Comparison of ENCODE assay signal across 19 mouse cellular contexts in the genomic region with DNA sequence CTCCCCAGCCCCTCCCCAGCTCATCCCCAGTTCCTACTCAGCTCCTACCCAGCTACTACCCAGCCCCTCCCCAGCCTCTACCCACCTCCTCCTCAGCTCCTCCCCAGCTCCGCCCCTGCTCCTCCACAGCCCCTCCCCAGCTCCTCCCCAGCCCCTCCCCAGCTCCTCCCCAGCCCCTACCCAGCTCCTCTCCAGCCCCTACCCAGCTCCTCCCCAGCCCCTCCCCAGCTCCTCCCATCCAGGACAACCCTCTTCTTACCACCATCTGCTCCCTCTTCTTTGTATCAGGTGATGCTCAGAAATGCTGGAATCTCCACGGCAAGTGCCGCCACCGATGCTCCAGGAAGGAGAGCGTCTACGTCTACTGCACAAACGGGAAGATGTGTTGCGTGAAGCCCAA. TPM values are rescaled to one million over a fixed set of nuclear protein-coding genes. Genes with fewer than 3 reads are reported as not detected.
DNase-seq lines count a peak whose midpoint lies in the region; ATAC-seq and TF ChIP-seq lines count a peak whose summit lies in the region.
"Had no signal": no experiment of that assay in that cellular context is flagged by ENCODE, and none has a peak within 500 bp of the region (broad histone marks: within the 10 kb centered on the region; RNA-seq: fewer than 3 reads in every experiment).

No protein-coding gene starts in this region.

- H3K4me3 ChIP-seq in heart, embryonic 12.5 days, result no peak overlapping the region
- no peak overlapping the region for H3K4me3 ChIP-seq in lung, embryonic 14.5 days (ENCODE audit: low read depth, low read length)
- no peak overlapping the region for H3K4me3 ChIP-seq in limb, embryonic 12.5 days (replicated peaks)
- H3K4me3 ChIP-seq: heart, embryonic 13.5 days; liver, embryonic 13.5 days; midbrain, embryonic 13.5 days; stomach, embryonic 15.5 days had no signal

- no peak for TF ChIP-seq CTCF in lung, embryonic 14.5 days (IDR thresholded peaks at IDR 0.05; ENCODE audit: low read depth)
- no peak for TF ChIP-seq CTCF in brain, embryonic 14.5 days (IDR thresholded peaks at IDR 0.05; ENCODE audit: borderline replicate concordance, extremely low read depth, insufficient read depth, insufficient read length)

- WGBS in heart, embryonic 12.5 days, result 38% methylated on average over 7 of the region's 8 CpGs
- WGBS in lung, embryonic 14.5 days, result 28% methylated on average over 8 of the region's 8 CpGs
- 20% methylated on average over 7 of the region's 8 CpGs for WGBS in limb, embryonic 12.5 days

- H3K9me3 ChIP-seq in heart, embryonic 12.5 days (replicated peaks), result 0 out of 2 replicates have a peak, but pooled peaks cover 4% of the 10 kb centered on the region
- H3K9me3 ChIP-seq in lung, embryonic 14.5 days (ENCODE audit: low read depth, low read length), result no peaks in the 10 kb centered on the region
- no peaks in the 10 kb centered on the region for H3K9me3 ChIP-seq in limb, embryonic 12.5 days
- H3K9me3 ChIP-seq: heart, embryonic 13.5 days; liver, embryonic 13.5 days; midbrain, embryonic 13.5 days; stomach, embryonic 15.5 days had no signal

- no peak overlapping the region for H3K9ac ChIP-seq in heart, embryonic 12.5 days
- H3K9ac ChIP-seq in lung, embryonic 14.5 days, result no peak overlapping the region
- H3K9ac ChIP-seq in limb, embryonic 12.5 days (replicated peaks), result no peak overlapping the region
- H3K9ac ChIP-seq: heart, embryonic 13.5 days; liver, embryonic 13.5 days; midbrain, embryonic 13.5 days; stomach, embryonic 15.5 days had no signal

- TF ChIP-seq POLR2A in brain, embryonic 14.5 days (IDR thresholded peaks at IDR 0.05; ENCODE audit: borderline replicate concordance, extremely low read depth, insufficient read depth, insufficient read length, poor library complexity, severe bottlenecking), result no peak

- H3K27me3 ChIP-seq in heart, embryonic 12.5 days (replicated peaks), result no peaks in the 10 kb centered on the region
- H3K27me3 ChIP-seq in lung, embryonic 14.5 days (ENCODE audit: insufficient read depth, low read length), result no peaks in the 10 kb centered on the region
- H3K27me3 ChIP-seq in limb, embryonic 12.5 days, result no peaks in the 10 kb centered on the region
- H3K27me3 ChIP-seq: heart, embryonic 13.5 days; liver, embryonic 13.5 days; midbrain, embryonic 13.5 days; Patski; stomach, embryonic 15.5 days had no signal

- no peak for DNase-seq in heart, adult 8-10 months (ENCODE audit: low spot score)
- no peak for DNase-seq in lung, embryonic 14.5 days
- DNase-seq in lung, postnatal 14 days, result no peak
- peak; percentile 44 for DNase-seq in brain, embryonic 14.5 days (ENCODE audit: low read depth)
- DNase-seq in frontal cortex, postnatal 14 days (ENCODE audit: low spot score in 2 of 2), result no peak
- DNase-seq: gastrocnemius, postnatal 10 days; kidney, postnatal 25 days; liver, embryonic 13.5 days; thymus, postnatal 25 days had no signal

- ATAC-seq in heart, embryonic 12.5 days (ENCODE audit: insufficient number of reproducible peaks, low FRiP score), result 0 out of 2 replicates have a peak, but pooled peaks have one; percentile 31
- ATAC-seq in lung, embryonic 14.5 days (ENCODE audit: insufficient read depth), result peak; percentile 32; the same call in 1 of the 2 replicates
- ATAC-seq in limb, embryonic 12.5 days (ENCODE audit: insufficient number of reproducible peaks, insufficient read depth, low FRiP score, low TSS enrichment, low read depth), result no peak
- ATAC-seq: midbrain, embryonic 13.5 days; Patski had no signal

- no peaks in the 10 kb centered on the region for H3K36me3 ChIP-seq in heart, embryonic 12.5 days
- H3K36me3 ChIP-seq in lung, embryonic 14.5 days (ENCODE audit: insufficient read depth), result no peaks in the 10 kb centered on the region
- H3K36me3 ChIP-seq in limb, embryonic 12.5 days, result no peaks in the 10 kb centered on the region
- H3K36me3 ChIP-seq: heart, embryonic 13.5 days; liver, embryonic 13.5 days; midbrain, embryonic 13.5 days; stomach, embryonic 15.5 days had no signal

- H3K27ac ChIP-seq in heart, embryonic 12.5 days (ENCODE audit: poor library complexity, severe bottlenecking), result no peak overlapping the region
- H3K27ac ChIP-seq in lung, embryonic 14.5 days (ENCODE audit: low read depth), result no peak overlapping the region
- no peak overlapping the region for H3K27ac ChIP-seq in limb, embryonic 12.5 days
- H3K27ac ChIP-seq: heart, embryonic 13.5 days; liver, embryonic 13.5 days; midbrain, embryonic 13.5 days; stomach, embryonic 15.5 days had no signal

- H3K4me1 ChIP-seq in heart, embryonic 12.5 days (replicated peaks), result peaks cover 8% of the 10 kb centered on the region
- H3K4me1 ChIP-seq in lung, embryonic 14.5 days (ENCODE audit: insufficient read depth), result no peaks in the 10 kb centered on the region
- H3K4me1 ChIP-seq in limb, embryonic 12.5 days (replicated peaks), result no peaks in the 10 kb centered on the region
- H3K4me1 ChIP-seq: heart, embryonic 13.5 days; liver, embryonic 13.5 days; midbrain, embryonic 13.5 days; stomach, embryonic 15.5 days had no signal

- no peak overlapping the region for H3K4me2 ChIP-seq in heart, embryonic 12.5 days
- no peak overlapping the region for H3K4me2 ChIP-seq in lung, embryonic 14.5 days
- H3K4me2 ChIP-seq in limb, embryonic 12.5 days, result 0 out of 2 replicates have a peak overlapping the region, but pooled peaks have one; percentile 9
- H3K4me2 ChIP-seq: heart, embryonic 13.5 days; liver, embryonic 13.5 days; midbrain, embryonic 13.5 days; stomach, embryonic 15.5 days had no signal

RNA-seq across cellular contexts. Expression of a gene that starts 8.1 kb away (rescaled TPM):
- polyA plus RNA-seq in heart, embryonic 12.5 days (2016; fragmentation: Nextera tagmentation; extraction: Ambion mirVana), result not detected in 2 replicates
- total RNA-seq in heart, adult 8-10 months (2022), result not detected
- not detected in 2 replicates for polyA plus RNA-seq in lung, embryonic 14.5 days (2014; fragmentation: Nextera tagmentation; extraction: Ambion mirVana)
- not detected in 2 replicates for polyA plus RNA-seq in brain, embryonic 14.5 days (2012; rRNA removed)
- polyA plus RNA-seq in limb, embryonic 12.5 days (2016; fragmentation: Nextera tagmentation; extraction: Ambion mirVana), result not detected in 2 replicates
- total RNA-seq: adrenal gland, adult 18-20 months; gastrocnemius, postnatal 10 days; hematopoietic stem cell, adult 5-6 weeks; left cerebral cortex, adult 8-10 months had no signal
- polyA plus RNA-seq: heart, embryonic 13.5 days; intestine, embryonic 14.5 days; liver, embryonic 13.5 days; midbrain, embryonic 13.5 days; Patski; stomach, embryonic 15.5 days had no signal

RNA-seq across cellular contexts. Expression of a gene that starts 10.7 kb away (rescaled TPM):
- not detected in 2 replicates for polyA plus RNA-seq in heart, embryonic 12.5 days (2016; fragmentation: Nextera tagmentation; extraction: Ambion mirVana)
- not detected for total RNA-seq in heart, adult 8-10 months (2022)
- polyA plus RNA-seq in lung, embryonic 14.5 days (2014; fragmentation: Nextera tagmentation; extraction: Ambion mirVana), result 0.86 and 1.5 TPM in 2 replicates
- not detected in 2 replicates for polyA plus RNA-seq in brain, embryonic 14.5 days (2012; rRNA removed)
- polyA plus RNA-seq in limb, embryonic 12.5 days (2016; fragmentation: Nextera tagmentation; extraction: Ambion mirVana), result not detected in 2 replicates
- total RNA-seq: hematopoietic stem cell, adult 5-6 weeks; left cerebral cortex, adult 8-10 months had no signal
- polyA plus RNA-seq: liver, embryonic 13.5 days; midbrain, embryonic 13.5 days; Patski had no signal

RNA-seq across cellular contexts. Expression of a gene that starts 13.0 kb away (rescaled TPM):
- not detected in 2 replicates for polyA plus RNA-seq in heart, embryonic 12.5 days (2016; fragmentation: Nextera tagmentation; extraction: Ambion mirVana)
- not detected for total RNA-seq in heart, adult 8-10 months (2022)
- not detected in 2 replicates for polyA plus RNA-seq in lung, embryonic 14.5 days (2014; fragmentation: Nextera tagmentation; extraction: Ambion mirVana)
- not detected in 2 replicates for polyA plus RNA-seq in brain, embryonic 14.5 days (2012; rRNA removed)
- polyA plus RNA-seq in limb, embryonic 12.5 days (2016; fragmentation: Nextera tagmentation; extraction: Ambion mirVana), result not detected in 2 replicates
- total RNA-seq: adrenal gland, adult 18-20 months; gastrocnemius, postnatal 10 days; hematopoietic stem cell, adult 5-6 weeks; left cerebral cortex, adult 8-10 months had no signal
- polyA plus RNA-seq: heart, embryonic 13.5 days; intestine, embryonic 14.5 days; liver, embryonic 13.5 days; midbrain, embryonic 13.5 days; Patski; stomach, embryonic 15.5 days had no signal

RNA-seq across cellular contexts. Expression of a gene that starts 14.6 kb away (rescaled TPM):
- 9.5 and 10.1 TPM in 2 replicates for polyA plus RNA-seq in heart, embryonic 12.5 days (2016; fragmentation: Nextera tagmentation; extraction: Ambion mirVana)
- 1 to 10 TPM; 5.1 to 5.6 (median 5.2) TPM for total RNA-seq in heart, adult 8-10 months (2022)
- polyA plus RNA-seq in lung, embryonic 14.5 days (2014; fragmentation: Nextera tagmentation; extraction: Ambion mirVana), result 6.2 TPM in 2 replicates
- polyA plus RNA-seq in brain, embryonic 14.5 days (2012; rRNA removed), result 0.33 and 0.48 TPM in 2 replicates
- polyA plus RNA-seq in limb, embryonic 12.5 days (2016; fragmentation: Nextera tagmentation; extraction: Ambion mirVana), result 0.87 and 1.1 TPM in 2 replicates
- total RNA-seq: hematopoietic stem cell, adult 5-6 weeks had no signal
- polyA plus RNA-seq: Patski had no signal

RNA-seq across cellular contexts. Expression of a gene that starts 32.1 kb away (rescaled TPM):
- 0.88 and 0.98 TPM in 2 replicates for polyA plus RNA-seq in heart, embryonic 12.5 days (2016; fragmentation: Nextera tagmentation; extraction: Ambion mirVana)
- under 1 TPM in 1 of 4 experiments, not detected in 3; 0.81 TPM for total RNA-seq in heart, adult 8-10 months (2022)
- polyA plus RNA-seq in lung, embryonic 14.5 days (2014; fragmentation: Nextera tagmentation; extraction: Ambion mirVana), result not detected in 2 replicates
- polyA plus RNA-seq in brain, embryonic 14.5 days (2012; rRNA removed), result not detected in 2 replicates
- not detected in 2 replicates for polyA plus RNA-seq in limb, embryonic 12.5 days (2016; fragmentation: Nextera tagmentation; extraction: Ambion mirVana)
- total RNA-seq: gastrocnemius, postnatal 10 days; hematopoietic stem cell, adult 5-6 weeks; left cerebral cortex, adult 8-10 months had no signal
- polyA plus RNA-seq: intestine, embryonic 14.5 days; liver, embryonic 13.5 days; midbrain, embryonic 13.5 days; Patski; stomach, embryonic 15.5 days had no signal
